Mouse (Mus musculus) testis, postnatal 10 days (tissue): ENCODE results near the gene Dhx9.
"Not testable (repeated sequence)": the region's sequence is repeated elsewhere in the genome, so short reads cannot be mapped to it uniquely, and the experiment has no call there.

ENCODE experiments used
- DNase-seq: peaks from one replicate; pipeline ENCODE4 v3.0.0; 2021; ENCODE audit warnings: low spot score

Gene Dhx9

GRCm38 (mm10) chr1:153486120-153486519 lies 1.3 kb downstream of the Dhx9 start:
- not testable (repeated sequence) for DNase-seq

GRCm38 (mm10) chr1:153485201-153485796 lies 2.2 kb downstream of the Dhx9 start:
- no peak for DNase-seq

DNA sequence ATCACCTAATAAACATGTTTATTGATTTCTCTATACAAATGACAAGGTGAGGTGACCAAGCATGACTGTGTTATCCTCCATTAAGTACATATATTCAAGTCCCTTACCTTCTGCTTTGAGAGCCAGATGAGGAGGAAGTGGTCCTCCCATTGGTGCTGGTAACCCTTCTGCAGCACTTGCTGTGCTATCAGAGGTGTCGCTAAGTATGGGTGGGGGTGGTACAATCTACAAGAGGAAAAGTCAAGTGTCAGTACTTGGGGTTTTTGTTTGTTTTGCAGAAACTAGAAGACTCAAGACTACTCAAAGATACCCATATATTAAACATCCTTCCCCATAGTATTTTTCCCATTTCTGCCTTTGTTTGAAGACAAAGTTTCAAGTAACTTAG lies 6.4 kb downstream of the Dhx9 start:
- no peak for DNase-seq

DNA sequence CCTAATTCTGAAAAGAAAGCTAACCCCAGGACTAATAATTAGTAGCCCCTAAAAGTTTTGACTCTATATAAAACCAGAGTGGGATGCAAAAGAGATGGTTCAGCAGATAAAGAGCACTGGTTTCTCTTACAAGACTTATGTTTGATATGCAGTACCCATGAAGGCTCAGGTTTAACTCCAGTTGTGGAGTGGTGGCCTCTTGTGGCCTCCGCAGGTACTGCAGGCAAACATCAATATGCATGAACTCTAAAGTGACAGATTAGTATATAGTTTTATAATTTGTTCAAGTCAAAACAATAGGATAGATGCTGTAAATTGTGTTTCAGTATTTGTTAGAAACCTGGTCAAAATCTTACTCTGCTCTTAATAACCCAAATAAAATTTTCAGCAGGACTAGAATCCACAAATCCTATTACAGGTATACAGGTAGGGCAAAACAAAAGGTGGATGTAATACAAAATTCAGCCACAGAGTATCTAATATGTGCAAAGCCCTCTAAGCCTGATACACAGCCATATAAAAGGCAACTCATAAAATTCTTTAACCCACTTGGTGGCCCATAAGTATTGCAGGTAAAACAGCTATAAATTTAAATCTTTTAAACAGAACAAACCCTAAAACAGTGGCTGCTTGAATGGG lies 7.0 kb downstream of the Dhx9 start:
- DNase-seq: peak; percentile 84

DNA sequence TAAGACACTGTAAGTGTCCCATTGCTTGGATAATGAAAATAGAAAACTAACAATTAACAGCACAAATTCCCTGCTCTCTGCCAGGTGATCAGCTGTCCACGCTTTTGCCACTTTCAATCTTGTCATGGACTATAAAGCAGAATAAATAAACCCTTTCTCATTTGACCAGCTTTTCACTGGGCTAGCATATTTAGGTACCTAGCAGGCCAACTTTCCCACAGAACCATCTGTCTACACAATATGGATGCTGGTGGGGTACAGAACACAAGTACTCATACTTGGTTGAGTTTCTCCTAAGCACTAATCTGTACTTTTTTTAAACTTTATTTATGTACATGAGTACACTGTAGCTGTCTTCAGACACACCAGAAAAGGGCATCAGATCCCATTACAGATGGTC lies 8.2 kb downstream of the Dhx9 start:
- DNase-seq: no peak

- DNase-seq: no peak
Measured at GRCm38 (mm10) chr1:153461796-153462195, 25.7 kb downstream of the Dhx9 start.

GRCm38 (mm10) chr1:153456137-153456536 lies 31.3 kb downstream of the Dhx9 start:
- no peak for DNase-seq

- DNase-seq: no peak
Measured at GRCm38 (mm10) chr1:153453146-153453642, 34.3 kb downstream of the Dhx9 start.

GRCm38 (mm10) chr1:153451237-153452154 lies 36.0 kb downstream of the Dhx9 start:
- DNase-seq: no peak

GRCm38 (mm10) chr1:153446120-153446831 lies 41.2 kb downstream of the Dhx9 start:
- no peak for DNase-seq

DNA sequence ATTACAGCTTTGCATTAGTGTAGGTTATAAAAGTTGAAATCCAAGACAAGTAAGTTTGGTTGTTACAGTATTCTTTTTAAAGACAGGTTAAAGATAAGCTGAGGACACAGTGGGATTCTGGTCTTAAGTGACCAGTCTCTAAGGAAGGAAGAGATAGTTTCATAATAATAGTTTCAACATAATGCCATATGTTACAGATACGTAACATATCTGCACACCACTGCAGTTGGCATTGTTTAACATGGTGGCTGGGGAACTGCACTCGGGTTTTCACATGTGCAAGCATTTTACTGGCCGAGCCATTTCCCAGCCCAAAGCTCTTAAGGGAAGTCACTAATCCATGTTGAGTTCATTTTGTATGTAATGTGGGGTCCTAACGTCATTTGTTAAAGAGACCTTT lies 43.8 kb downstream of the Dhx9 start:
- DNase-seq: no peak

DNA sequence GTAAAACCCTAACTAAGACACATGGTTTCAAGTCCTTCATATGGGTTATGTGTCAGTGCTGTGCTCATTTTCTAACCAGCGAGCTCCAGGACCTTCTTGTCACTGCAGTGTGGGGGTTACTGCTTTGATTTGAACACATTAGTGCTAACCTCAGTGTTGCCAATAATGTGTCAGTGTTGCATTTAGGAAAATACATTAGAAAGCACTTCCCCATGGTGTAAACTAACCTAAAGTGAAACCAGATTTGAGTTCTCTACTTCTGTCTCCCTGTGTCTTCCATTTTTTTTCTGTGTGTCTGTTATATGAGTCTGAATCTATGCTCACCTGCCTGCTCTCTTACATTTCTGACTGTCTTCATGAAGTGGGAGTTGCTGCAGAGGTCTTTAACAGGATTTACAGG lies 44.4 kb downstream of the Dhx9 start:
- DNase-seq: no peak

DNA sequence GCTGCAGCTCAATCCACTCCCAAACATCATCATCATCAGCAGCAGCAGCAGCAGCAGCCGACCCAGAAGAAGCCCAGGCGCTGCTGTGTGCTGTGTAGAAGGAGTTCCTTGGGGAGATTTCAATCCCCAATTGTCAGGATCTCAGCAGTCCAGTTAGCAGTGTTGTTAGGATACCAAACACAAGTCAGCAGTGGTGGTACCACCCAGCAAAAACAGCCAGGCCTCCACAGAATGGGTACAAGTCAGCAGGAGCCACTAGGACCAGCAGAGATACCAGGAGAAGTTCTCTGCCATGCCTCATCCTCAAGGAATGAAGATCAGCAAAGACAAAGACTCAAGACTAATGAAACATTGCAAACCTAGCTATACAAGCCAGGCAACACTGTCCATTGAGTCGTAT lies 45.8 kb downstream of the Dhx9 start:
- no peak for DNase-seq

GRCm38 (mm10) chr1:153440752-153441151 lies 46.7 kb downstream of the Dhx9 start:
- DNase-seq: no peak

DNA sequence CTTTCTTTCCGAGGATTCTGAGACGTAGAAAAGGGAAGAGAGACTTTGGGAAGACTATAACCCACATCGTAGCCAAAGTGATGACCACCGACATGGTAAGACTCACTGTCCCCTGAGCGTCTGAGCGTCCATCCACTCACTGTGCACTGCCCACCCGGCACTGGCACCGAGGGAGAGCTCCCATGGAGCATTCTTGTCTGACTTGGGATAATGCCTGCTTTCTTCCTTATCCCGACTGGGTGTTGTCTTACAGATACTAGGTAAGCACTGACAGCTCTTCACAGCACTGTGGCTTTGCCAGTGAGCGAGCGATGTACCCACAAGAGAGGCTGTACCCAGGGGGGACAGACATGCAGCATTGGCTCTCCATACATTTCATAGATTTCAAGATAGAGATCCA lies 49.9 kb downstream of the Dhx9 start:
- DNase-seq: no peak

GRCm38 (mm10) chr1:153433851-153434589 lies 53.4 kb downstream of the Dhx9 start:
- no peak for DNase-seq

- no peak for DNase-seq
Measured at GRCm38 (mm10) chr1:153432329-153432728, 55.1 kb downstream of the Dhx9 start.

GRCm38 (mm10) chr1:153431701-153432100 lies 55.8 kb downstream of the Dhx9 start:
- no peak for DNase-seq

- no peak for DNase-seq
Measured at GRCm38 (mm10) chr1:153431158-153431557, 56.3 kb downstream of the Dhx9 start.

GRCm38 (mm10) chr1:153424770-153425584 lies 62.5 kb downstream of the Dhx9 start, which contains the start of gene Shcbp1l:
Shcbp1l (plus strand) TSS chr1:153425162.
- DNase-seq: peak; percentile 89

GRCm38 (mm10) chr1:153424271-153424670 lies 63.2 kb downstream of the Dhx9 start:
- no peak for DNase-seq
